Mouse (Mus musculus) thymus, adult 2 months (tissue): ENCODE measurements around the gene Glrx2.

Source experiments
- CTCF ChIP-seq: fragments of 200-500 bp; IDR thresholded peaks from 2 replicates; pipeline ENCODE4 v1.5.1; 2012; ENCODE audit warnings: mild to moderate bottlenecking, control low read depth, low read length, moderate library complexity, borderline replicate concordance; ENCODE audit not compliant: control insufficient read depth, poor library complexity, insufficient read depth; ENCODE audit errors: extremely low read depth
- POLR2A ChIP-seq: fragments of 200-500 bp; IDR thresholded peaks from 2 replicates; pipeline ENCODE4 v1.6.1; 2012; ENCODE audit warnings: mild to moderate bottlenecking, low read length, control low read depth, moderate library complexity; ENCODE audit not compliant: control insufficient read depth, poor library complexity, insufficient read depth; ENCODE audit errors: extremely low read depth

GRCm38 (mm10) chr1:143730899-143731298 is 14.8 kb downstream of the Glrx2 start:
- no peak for TF ChIP-seq CTCF
- TF ChIP-seq POLR2A, result no peak
